Mouse (Mus musculus) naive thymus-derived CD4-positive, alpha-beta T cell, adult 2 months (primary cell): Measurements from ENCODE around the gene Kank1.

Experiments used
- DNase-seq: peaks from one replicate; pipeline ENCODE4 v3.0.0-alpha.2; 2011; ENCODE audit warnings: low read depth

Kank1 gene

GRCm38 (mm10) chr19:25311626-25312025, 74.9 kb downstream of the Kank1 start:
- no peak for DNase-seq

GRCm38 (mm10) chr19:25315458-25315889, 78.7 kb downstream of the Kank1 start:
- no peak for DNase-seq

- no peak for DNase-seq
Measured at GRCm38 (mm10) chr19:25315993-25316392, 79.2 kb downstream of the Kank1 start.

- DNase-seq, result no peak
Measured at GRCm38 (mm10) chr19:25324265-25324664, 87.5 kb downstream of the Kank1 start.

- no peak for DNase-seq
Measured at GRCm38 (mm10) chr19:25325113-25326001, 88.6 kb downstream of the Kank1 start.

- DNase-seq, result no peak
Measured at GRCm38 (mm10) chr19:25326002-25326300, 89.2 kb downstream of the Kank1 start.

- no peak for DNase-seq
Measured at GRCm38 (mm10) chr19:25327633-25328032, 90.9 kb downstream of the Kank1 start.

GRCm38 (mm10) chr19:25334360-25334759, 97.6 kb downstream of the Kank1 start:
- peak; percentile 62 for DNase-seq

- no peak for DNase-seq
Measured at GRCm38 (mm10) chr19:25336731-25337130, 100.0 kb downstream of the Kank1 start.

GRCm38 (mm10) chr19:25340630-25341620, 104.2 kb downstream of the Kank1 start:
- DNase-seq, result peak; percentile 37

GRCm38 (mm10) chr19:25342026-25342425, 105.3 kb downstream of the Kank1 start:
- no peak for DNase-seq

GRCm38 (mm10) chr19:25343657-25344322, 107.0 kb downstream of the Kank1 start:
- DNase-seq, result no peak

GRCm38 (mm10) chr19:25344371-25344770, 107.6 kb downstream of the Kank1 start:
- no peak for DNase-seq

GRCm38 (mm10) chr19:25345972-25346371, 109.2 kb downstream of the Kank1 start:
- DNase-seq, result no peak

GRCm38 (mm10) chr19:25347515-25347914, 110.7 kb downstream of the Kank1 start:
- DNase-seq, result no peak

GRCm38 (mm10) chr19:25351257-25351955, 114.6 kb downstream of the Kank1 start:
- DNase-seq, result no peak

- no peak for DNase-seq
Measured at GRCm38 (mm10) chr19:25357094-25357493, 120.3 kb downstream of the Kank1 start.

GRCm38 (mm10) chr19:25358486-25359120, 121.8 kb downstream of the Kank1 start:
- no peak for DNase-seq

- peak; percentile 59 for DNase-seq
Measured at GRCm38 (mm10) chr19:25360571-25361029, 123.8 kb downstream of the Kank1 start.

- no peak for DNase-seq
Measured at GRCm38 (mm10) chr19:25361956-25362355, 125.2 kb downstream of the Kank1 start.

- DNase-seq, result no peak
Measured at GRCm38 (mm10) chr19:25365698-25366097, 128.9 kb downstream of the Kank1 start.
